Mouse (Mus musculus) liver, adult (tissue): ENCODE data around the gene Lmo4.

Experiments
- GATA4 ChIP-seq: IDR thresholded peaks from 2 replicates; pipeline ENCODE4 v1.6.1; 2014; ENCODE audit warnings: mild to moderate bottlenecking, low read length; ENCODE audit not compliant: insufficient replicate concordance

Lmo4 gene

GRCm38 (mm10) chr3:144204413-144205311, at the start of gene Lmo4:
Lmo4 (minus strand) TSS chr3:144205220.
- no peak for TF ChIP-seq GATA4

GRCm38 (mm10) chr3:144254281-144254680, 49.3 kb upstream of the Lmo4 start:
- TF ChIP-seq GATA4 = no peak

GRCm38 (mm10) chr3:144253018-144253417, 48.0 kb upstream of the Lmo4 start:
- no peak for TF ChIP-seq GATA4

GRCm38 (mm10) chr3:144252109-144252508, 47.1 kb upstream of the Lmo4 start:
- no peak for TF ChIP-seq GATA4

GRCm38 (mm10) chr3:144242025-144242673, 37.1 kb upstream of the Lmo4 start:
- no peak for TF ChIP-seq GATA4

GRCm38 (mm10) chr3:144241161-144241560, 36.1 kb upstream of the Lmo4 start:
- TF ChIP-seq GATA4 = no peak

- TF ChIP-seq GATA4 = no peak
Measured at GRCm38 (mm10) chr3:144238482-144238881, 33.5 kb upstream of the Lmo4 start.

- no peak for TF ChIP-seq GATA4
Measured at GRCm38 (mm10) chr3:144232347-144233008, 27.5 kb upstream of the Lmo4 start.

- no peak for TF ChIP-seq GATA4
Measured at GRCm38 (mm10) chr3:144231931-144232330, 26.9 kb upstream of the Lmo4 start.

- no peak for TF ChIP-seq GATA4
Measured at GRCm38 (mm10) chr3:144231419-144231818, 26.4 kb upstream of the Lmo4 start.

GRCm38 (mm10) chr3:144230016-144230415, 25.0 kb upstream of the Lmo4 start:
- no peak for TF ChIP-seq GATA4

- no peak for TF ChIP-seq GATA4
Measured at GRCm38 (mm10) chr3:144229312-144229711, 24.3 kb upstream of the Lmo4 start.

GRCm38 (mm10) chr3:144225456-144226240, 20.6 kb upstream of the Lmo4 start:
- TF ChIP-seq GATA4 = no peak

GRCm38 (mm10) chr3:144224594-144224993, 19.6 kb upstream of the Lmo4 start:
- TF ChIP-seq GATA4 = no peak
